Mouse (Mus musculus) hindbrain, embryonic 10.5 days (tissue): Measurements from ENCODE around the gene Slc1a2. TPM values are rescaled to one million over a fixed set of nuclear protein-coding genes. Genes with fewer than 3 reads are reported as not detected.

Experiments used
- DNase-seq: peaks from one replicate; pipeline ENCODE4 v3.0.0-alpha.2; 2017; ENCODE audit warnings: low spot score
- H3K27ac ChIP-seq: fragments of 300-500 bp; sonication (generic); 2 replicates; pipeline ENCODE4 v1.5.1; 2016; ENCODE audit warnings: mild to moderate bottlenecking, moderate library complexity
- H3K27me3 ChIP-seq: fragments of 300-500 bp; sonication (generic); 2 replicates; pipeline ENCODE4 v1.6.1; 2016; ENCODE audit warnings: mild to moderate bottlenecking; ENCODE audit not compliant: poor library complexity, insufficient read depth, severe bottlenecking
- H3K36me3 ChIP-seq: fragments of 300-500 bp; sonication (generic); 2 replicates; pipeline ENCODE4 v1.6.1; 2016; ENCODE audit warnings: mild to moderate bottlenecking, moderate library complexity
- H3K4me1 ChIP-seq: fragments of 300-500 bp; sonication (generic); replicated peaks from 2 replicates; pipeline ENCODE4 v1.6.1; 2016; ENCODE audit warnings: mild to moderate bottlenecking
- H3K4me3 ChIP-seq: fragments of 300-500 bp; sonication (generic); 2 replicates; pipeline ENCODE4 v1.5.1; 2016; ENCODE audit warnings: mild to moderate bottlenecking, moderate library complexity
- H3K9me3 ChIP-seq: fragments of 300-500 bp; sonication (generic); 2 replicates; pipeline ENCODE4 v1.6.1; 2016; ENCODE audit warnings: mild to moderate bottlenecking, moderate library complexity
- WGBS: fragments of 180-500 bp; shearing (Covaris S2); methylation state at CpG from one replicate; pipeline ENCODE4 v1.1.7; 2016; 5-methylcytosine and 5-hydroxymethylcytosine counted together
- polyA plus RNA-seq: library from polyadenylated mRNA; unstranded; fragments of >200 nt; fragmentation: Nextera tagmentation; extraction: Ambion mirVana; gene quantifications from 2 replicates; pipeline ENCODE4 v1.2.1, GENCODE M21; 2016

The Slc1a2 gene
- polyA plus RNA-seq, 1 experiment from 2014 or later = 10.9 TPM

DNA sequence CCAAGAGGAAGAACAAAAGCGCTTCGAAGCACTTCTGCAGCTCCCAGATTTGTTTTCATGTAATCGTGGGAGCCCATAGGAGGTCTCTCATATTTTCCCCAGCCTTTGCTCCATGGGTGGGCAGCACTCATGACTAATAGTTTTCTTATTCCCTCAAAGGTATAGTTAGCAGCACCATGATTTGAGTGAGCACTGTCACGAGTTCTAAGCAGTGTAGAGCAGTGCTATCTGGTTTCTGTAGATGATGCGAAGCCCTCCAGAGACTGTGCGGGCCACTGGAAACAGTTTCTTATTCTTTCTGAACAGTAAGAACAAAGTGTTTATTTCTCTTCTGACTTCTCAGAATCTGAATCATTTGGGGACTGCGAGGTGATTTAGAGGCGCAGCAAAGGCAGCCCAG is 162.3 kb downstream of the Slc1a2 start:
- WGBS = 83% methylated on average over 8 of the region's 8 CpGs
- DNase-seq = no peak

DNA sequence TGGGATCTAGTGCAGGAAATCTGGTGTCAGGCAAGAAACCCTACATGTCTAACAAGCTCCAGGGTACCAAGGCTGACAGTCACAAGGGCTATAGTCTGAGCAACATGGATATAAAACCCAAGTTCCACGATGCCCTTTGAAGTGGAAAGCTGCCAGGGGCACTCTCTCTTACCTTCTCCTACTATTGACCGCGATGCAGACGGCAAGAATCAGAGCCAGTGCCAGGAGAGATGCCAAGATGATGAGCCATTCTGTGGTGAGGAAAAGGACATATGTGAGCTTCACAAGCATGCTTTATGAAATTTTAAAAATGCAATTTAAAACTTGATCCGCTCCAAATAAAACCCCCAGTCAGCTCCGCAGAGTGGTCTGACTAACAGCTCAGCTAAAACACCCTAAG is 163.6 kb downstream of the Slc1a2 start:
- Histone ChIP-seq H3K4me1 (peaks cover 5% of the 10 kb centered on the region), H3K4me3 (no peak overlapping the region), H3K27ac (no peak overlapping the region), H3K36me3 (no peaks in the 10 kb centered on the region), H3K27me3 (no peaks in the 10 kb centered on the region), H3K9me3 (no peaks in the 10 kb centered on the region)
- WGBS = 90% methylated on average over 6 of the region's 6 CpGs
- DNase-seq = no peak

More for the DNA sequence above, 162.3 kb downstream of the Slc1a2 start:
- peaks cover 5% of the 10 kb centered on the region for H3K4me1 ChIP-seq
- H3K9me3 ChIP-seq = no peaks in the 10 kb centered on the region
- H3K27ac ChIP-seq = 0 out of 2 replicates have a peak overlapping the region, but pooled peaks have one; percentile 29
- no peak overlapping the region for H3K4me3 ChIP-seq
- no peaks in the 10 kb centered on the region for H3K36me3 ChIP-seq
- no peaks in the 10 kb centered on the region for H3K27me3 ChIP-seq

DNA sequence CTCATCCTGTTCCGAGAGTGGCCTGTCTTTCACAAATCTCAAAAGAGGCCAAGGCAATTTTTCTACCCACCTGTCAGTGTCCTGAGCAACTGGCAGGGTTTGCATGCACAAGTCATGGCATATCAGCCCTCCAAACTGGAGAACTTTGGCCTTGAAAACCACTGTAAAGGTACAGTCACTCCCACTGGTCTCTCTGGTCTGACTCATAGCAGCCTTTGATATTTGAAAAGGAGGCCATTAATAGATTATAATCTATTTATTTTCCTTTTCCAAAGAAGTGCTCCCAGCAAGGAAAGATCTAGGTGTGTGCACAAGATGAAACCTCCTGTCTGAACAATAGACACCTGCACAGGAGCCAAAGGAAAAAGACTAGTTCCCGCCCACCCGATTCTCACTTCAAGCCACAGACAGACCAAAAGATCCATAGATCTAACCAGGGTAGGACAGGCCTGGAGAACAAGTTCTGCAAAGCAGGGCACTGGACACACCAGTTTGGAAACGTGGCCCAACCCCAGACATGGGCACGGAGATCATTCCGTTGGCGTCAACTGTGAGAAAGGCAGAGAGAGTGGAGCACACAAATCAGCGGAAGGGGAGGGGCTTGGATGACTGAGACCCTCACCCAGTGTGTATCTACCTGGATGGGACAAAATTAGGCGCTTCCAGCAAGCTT is 167.6 kb downstream of the Slc1a2 start:
- WGBS = 90% methylated on average over 9 of the region's 9 CpGs
- Histone ChIP-seq H3K27ac (no peak overlapping the region), H3K27me3 (no peaks in the 10 kb centered on the region), H3K4me3 (no peak overlapping the region), H3K9me3 (no peaks in the 10 kb centered on the region), H3K4me1 (no peaks in the 10 kb centered on the region), H3K36me3 (no peaks in the 10 kb centered on the region)
- DNase-seq = no peak

DNA sequence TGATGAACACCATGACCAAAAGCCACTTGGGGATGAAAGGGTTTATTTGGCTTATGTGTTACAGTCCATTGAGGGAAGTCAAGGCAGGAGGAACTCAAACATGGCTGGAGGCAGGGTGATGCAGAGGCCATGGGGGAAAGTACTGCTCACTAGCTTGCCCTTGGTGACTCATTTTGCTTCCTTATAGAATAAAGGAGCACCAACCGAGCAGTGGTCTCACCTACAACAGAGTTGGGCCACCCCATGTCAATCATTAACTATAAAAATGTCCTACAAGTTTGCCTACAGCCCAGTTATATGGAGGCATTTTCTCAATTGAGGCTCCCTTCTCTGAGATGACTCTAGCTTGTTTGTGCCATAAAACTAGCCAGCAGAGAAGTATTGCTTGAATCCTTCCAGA is 169.4 kb downstream of the Slc1a2 start:
- H3K4me1 ChIP-seq = no peaks in the 10 kb centered on the region
- H3K36me3 ChIP-seq = no peaks in the 10 kb centered on the region
- H3K9me3 ChIP-seq = no peaks in the 10 kb centered on the region
- H3K27ac ChIP-seq = no peak overlapping the region
- DNase-seq = no peak
- 79% methylated on average over 1 of the region's 1 CpGs for WGBS
- H3K27me3 ChIP-seq = no peaks in the 10 kb centered on the region
- no peak overlapping the region for H3K4me3 ChIP-seq

DNA sequence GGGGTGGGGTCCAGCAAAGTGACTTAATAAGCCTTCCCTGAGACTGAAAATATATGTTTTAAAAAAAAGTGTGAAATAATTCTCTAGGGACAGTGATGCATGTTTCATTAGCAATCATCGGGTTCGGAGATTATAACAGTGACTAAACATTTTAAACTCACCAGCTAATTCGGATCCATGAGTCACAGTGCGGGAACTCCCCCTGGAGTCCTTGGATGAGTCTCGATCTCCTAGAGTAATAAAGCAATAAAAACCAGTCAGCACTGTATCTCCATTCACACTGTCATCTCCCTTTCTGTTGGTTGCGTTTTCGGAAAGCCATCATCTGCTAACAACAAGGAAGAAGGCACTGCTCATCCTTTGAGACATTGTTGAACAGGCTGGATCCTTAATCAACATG is 169.9 kb downstream of the Slc1a2 start:
- H3K27me3 ChIP-seq = no peaks in the 10 kb centered on the region
- WGBS = 92% methylated on average over 7 of the region's 7 CpGs
- H3K4me1 ChIP-seq = no peaks in the 10 kb centered on the region
- DNase-seq = no peak
- H3K4me3 ChIP-seq = no peak overlapping the region
- H3K9me3 ChIP-seq = no peaks in the 10 kb centered on the region
- no peak overlapping the region for H3K27ac ChIP-seq
- no peaks in the 10 kb centered on the region for H3K36me3 ChIP-seq

DNA sequence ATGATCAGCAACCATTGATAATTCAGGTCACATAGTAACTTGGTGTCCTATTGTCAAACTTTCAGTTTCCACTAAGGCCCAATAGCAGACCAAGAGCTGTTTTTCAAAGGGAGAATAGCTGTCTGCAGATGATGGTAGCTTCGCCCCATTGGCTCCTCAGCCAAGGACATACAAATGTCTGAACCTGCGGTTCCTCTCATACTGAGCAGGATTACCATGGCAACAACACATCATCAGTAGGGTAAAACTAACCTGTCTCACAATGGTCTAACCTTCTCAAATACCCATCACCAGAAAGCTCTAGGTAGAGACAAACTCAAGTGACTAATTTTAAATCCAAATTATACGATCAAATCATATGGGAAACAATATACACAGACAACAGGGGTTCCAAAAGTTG is 170.7 kb downstream of the Slc1a2 start:
- H3K4me3 ChIP-seq = no peak overlapping the region
- no peaks in the 10 kb centered on the region for H3K9me3 ChIP-seq
- no peaks in the 10 kb centered on the region for H3K36me3 ChIP-seq
- no peaks in the 10 kb centered on the region for H3K4me1 ChIP-seq
- DNase-seq = no peak
- H3K27me3 ChIP-seq = no peaks in the 10 kb centered on the region
- no peak overlapping the region for H3K27ac ChIP-seq
- WGBS = 87% methylated on average over 3 of the region's 3 CpGs

DNA sequence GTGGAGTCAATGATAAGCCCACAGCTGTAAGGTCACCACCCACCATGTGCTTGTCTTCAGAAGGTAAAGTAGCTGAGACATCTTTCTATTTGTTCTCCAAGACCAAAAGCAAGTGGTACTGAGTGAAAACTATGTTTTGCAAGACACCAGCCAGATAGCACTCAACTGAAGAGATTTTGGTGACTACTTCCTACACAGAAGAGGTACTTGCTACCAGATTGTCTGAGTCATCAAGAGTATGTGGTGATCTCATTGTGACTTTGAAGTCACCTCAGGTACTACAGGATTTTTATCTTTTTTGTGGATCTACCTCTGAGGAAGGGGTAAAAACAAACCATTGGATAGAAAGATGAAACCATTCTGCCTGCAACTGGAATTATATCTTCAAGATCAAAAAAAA is 173.1 kb downstream of the Slc1a2 start:
- Histone ChIP-seq H3K4me3 (no peak overlapping the region), H3K4me1 (no peaks in the 10 kb centered on the region), H3K27me3 (no peaks in the 10 kb centered on the region), H3K27ac (no peak overlapping the region), H3K9me3 (no peaks in the 10 kb centered on the region), H3K36me3 (no peaks in the 10 kb centered on the region)
- no peak for DNase-seq

DNA sequence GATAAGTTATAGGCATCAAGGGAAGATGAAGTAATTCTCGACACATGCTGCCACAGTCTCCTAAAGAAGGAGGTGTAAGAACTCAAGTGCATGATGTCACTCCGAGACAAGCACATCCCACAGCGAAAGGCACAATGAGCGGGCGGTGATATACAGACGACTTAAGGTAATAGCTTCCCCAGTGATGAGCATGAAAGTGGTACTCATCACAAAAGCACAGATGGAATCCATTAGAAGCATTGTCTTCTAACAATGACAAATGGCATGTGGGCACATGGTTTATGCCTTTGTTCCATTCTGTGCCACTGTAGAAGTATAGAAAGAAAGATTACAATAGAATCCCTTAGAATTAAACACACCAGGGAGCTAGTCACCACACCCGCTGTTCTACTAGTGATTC is 179.7 kb downstream of the Slc1a2 start:
- Histone ChIP-seq H3K27ac (no peak overlapping the region), H3K9me3 (no peaks in the 10 kb centered on the region), H3K4me3 (no peak overlapping the region), H3K36me3 (no peaks in the 10 kb centered on the region), H3K27me3 (no peaks in the 10 kb centered on the region), H3K4me1 (no peaks in the 10 kb centered on the region)
- DNase-seq = no peak
- 70% methylated on average over 7 of the region's 7 CpGs for WGBS

Other genes starting within 250 kb of the Slc1a2 start
- 17.4 and 25.0 TPM in 2 replicates for gene Fjx1, start 206.2 kb upstream of the Slc1a2 start, polyA plus RNA-seq
- 0.51 and 0.68 TPM in 2 replicates for gene Pamr1, start 108.6 kb upstream of the Slc1a2 start, polyA plus RNA-seq
- 2.8 and 3.2 TPM in 2 replicates for gene Cd44, start 243.0 kb downstream of the Slc1a2 start, polyA plus RNA-seq